Mouse (Mus musculus) G1E-ER4 (cell line): ENCODE data around the gene Fads3. TPM values are rescaled to one million over a fixed set of nuclear protein-coding genes. Genes with fewer than 3 reads are reported as not detected.
A peak's percentile ranks its signal among the peaks of the same experiment; 100 is the strongest.

Experiments used
- GATA1 ChIP-seq: IDR thresholded peaks from one replicate; pipeline ENCODE4 v1.8.0; 2012; ENCODE audit warnings: low read length, inconsistent platforms
- polyA plus RNA-seq: library from polyadenylated mRNA; stranded (reverse); fragments of >175 nt; gene quantifications from 2 replicates; pipeline ENCODE4 v1.2.3, GENCODE M21; 2012

Gene Fads3
- polyA plus RNA-seq, 1 experiment, result 46.4 TPM

DNA sequence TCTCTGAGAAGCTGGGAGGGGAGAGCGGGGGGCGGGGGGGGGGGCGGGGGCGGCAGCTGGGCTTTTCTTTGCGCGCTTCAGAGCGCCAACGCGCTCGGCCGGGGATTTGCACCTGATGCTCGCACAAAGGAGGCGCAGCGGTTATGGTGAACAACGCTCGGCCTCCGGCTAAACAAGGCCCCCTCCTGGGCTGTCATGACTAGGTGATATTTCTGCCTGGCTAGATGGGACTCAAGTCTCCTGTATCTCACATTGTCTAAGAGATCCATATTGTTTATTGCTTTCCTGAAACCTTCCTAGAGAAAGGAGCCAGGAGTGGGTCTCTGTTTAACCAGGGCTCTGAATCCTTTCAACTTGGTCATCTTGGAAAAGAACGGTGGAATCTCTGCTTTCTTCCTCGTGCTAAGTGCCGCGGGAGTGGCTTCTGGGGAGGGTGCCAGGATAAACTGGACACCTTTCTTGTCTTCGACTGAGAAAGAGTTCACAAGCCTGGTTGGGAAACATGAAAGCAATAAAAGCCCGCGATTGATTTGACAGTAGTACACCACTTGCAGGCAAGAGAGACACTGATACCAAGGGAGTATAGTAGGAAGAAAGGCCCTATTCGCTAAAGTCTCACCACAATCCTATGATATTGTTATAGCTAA is 60.8 kb downstream of the Fads3 start:
- no peak for TF ChIP-seq GATA1

DNA sequence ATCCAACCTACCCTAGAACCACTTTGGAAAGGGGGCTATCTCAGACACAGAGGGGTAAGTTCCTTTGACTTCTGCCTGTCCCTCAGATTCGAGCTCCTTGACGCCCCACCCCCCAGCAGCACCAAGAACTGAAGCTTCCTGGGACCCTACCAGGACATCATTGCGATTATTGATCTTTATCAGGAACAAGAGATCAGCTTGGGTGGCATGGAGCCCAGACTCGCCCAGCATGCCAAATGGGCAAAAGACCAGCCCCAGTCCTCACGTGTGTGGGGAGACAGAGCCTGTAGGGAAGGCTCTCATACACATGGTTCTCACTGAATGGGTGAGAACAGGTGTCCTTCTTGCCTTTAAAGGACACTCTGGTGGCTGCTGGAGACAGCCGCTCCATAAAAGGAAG is 62.9 kb downstream of the Fads3 start:
- no peak for TF ChIP-seq GATA1

DNA sequence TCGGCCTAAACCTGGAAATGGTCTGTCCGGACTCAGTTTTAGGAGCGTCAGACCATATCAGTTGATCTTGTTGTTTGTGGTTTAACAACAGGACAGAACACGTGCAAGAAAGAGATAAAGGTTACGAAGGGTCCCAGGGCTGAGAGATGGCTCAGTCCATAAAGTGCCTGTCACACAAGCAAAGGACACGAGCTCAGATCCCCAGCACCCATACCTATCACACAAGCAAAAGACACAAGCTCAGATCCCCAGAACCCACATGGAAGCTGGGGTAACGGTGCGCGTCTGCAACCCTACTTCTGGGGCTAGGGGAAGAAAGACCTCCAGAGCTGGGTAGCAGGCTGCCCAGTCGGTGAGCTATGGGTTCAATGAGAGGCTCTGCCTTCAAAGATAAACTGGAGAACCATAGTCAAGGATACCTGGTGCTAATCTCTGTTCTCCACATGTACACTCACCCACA is 63.7 kb downstream of the Fads3 start:
- peak; percentile 85 for TF ChIP-seq GATA1

DNA sequence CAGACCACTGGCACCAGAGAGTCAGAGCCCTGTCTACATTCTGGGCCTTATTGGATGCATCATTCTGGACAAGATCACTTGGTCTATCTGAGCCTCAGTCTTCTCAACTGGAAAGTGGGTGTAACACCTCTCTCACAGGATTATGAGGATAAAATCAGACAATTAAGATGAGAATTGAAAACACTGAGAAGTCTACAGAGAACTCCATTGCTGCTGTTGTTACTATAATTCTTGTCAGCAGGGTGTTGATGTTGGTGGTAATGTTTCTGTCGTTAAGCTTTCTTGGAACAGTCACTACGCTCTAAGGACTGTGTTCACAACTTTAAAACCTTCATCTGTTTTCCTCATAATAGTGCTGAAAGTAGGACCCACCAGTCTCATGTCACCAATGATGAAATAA is 65.3 kb downstream of the Fads3 start:
- no peak for TF ChIP-seq GATA1

DNA sequence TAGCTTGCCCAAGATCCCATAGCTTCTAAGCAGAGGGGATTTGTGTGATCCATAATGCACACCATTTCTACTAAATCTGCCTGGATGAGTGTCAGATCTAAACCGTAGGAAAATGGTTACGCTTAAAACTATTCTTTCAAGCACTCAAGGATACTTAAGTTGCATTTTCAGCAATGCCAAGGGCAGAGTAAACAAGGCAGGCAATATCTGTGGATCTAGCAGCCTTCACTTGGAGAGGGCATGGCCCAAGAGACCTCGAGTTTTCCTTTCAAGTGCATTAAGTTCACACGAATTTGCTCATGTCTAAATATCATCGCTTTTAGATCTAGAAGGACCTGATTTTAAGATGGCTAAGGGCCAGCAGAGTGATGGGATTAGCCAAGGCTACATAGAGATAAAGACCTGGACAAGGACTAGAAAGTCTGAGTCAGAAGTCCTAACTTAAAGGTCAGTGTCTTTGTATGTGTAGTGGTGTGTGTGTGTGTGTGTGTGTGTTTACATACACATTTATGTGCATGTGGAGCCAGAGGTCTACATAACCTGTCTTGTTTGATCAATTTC is 65.8 kb downstream of the Fads3 start:
- no peak for TF ChIP-seq GATA1

DNA sequence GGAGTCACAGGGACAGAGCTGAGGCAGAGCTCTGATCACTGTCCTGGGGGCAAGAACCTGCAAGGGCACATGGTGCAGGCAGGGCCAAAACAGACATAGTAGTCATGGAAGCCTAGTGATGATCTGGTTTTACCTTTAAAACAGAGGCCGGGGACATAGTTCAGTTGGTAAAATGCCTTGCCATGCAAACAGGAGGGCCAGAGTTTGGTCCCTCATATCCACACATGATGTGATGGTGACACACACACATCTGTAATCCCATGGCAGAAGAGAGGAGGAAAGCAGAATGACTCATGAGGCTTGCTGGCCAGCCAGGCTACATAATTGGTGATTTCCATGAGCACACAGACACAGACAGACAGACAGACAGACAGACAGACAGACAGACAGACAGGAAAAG is 66.8 kb downstream of the Fads3 start:
- no peak for TF ChIP-seq GATA1

DNA sequence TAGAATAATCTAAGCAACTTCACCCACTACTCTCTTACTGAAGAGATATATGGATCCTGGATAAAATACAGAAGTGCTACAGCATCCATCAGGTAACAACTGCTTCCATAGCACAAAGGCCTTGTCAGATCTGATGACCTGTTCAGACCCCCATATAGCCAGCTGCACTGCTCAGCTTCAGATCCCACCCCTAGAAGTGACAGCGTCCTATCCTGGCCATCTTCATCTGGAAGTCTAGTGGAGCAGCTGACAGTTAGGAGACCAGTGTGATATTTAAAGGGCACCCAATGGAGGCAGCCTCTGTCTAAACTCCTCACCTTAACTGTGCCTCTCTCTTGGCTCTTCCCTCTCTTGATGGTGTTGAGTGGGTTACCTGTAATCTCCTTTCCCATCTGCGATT is 67.3 kb downstream of the Fads3 start:
- TF ChIP-seq GATA1, result no peak

Other genes with a start within 250 kb of the Fads3 start
- gene Scgb2a2, start 194.0 kb upstream of the Fads3 start, polyA plus RNA-seq, result not detected in 2 replicates
- 177 and 226 TPM in 2 replicates for gene Incenp, start 142.0 kb upstream of the Fads3 start, polyA plus RNA-seq
- gene Fth1, start 61.0 kb upstream of the Fads3 start, polyA plus RNA-seq, result 28,188 and 36,749 TPM in 2 replicates
- not detected in 2 replicates for gene Best1, start 39.9 kb upstream of the Fads3 start, polyA plus RNA-seq
- gene Rab3il1, start 39.9 kb upstream of the Fads3 start, polyA plus RNA-seq, result 11.2 and 15.6 TPM in 2 replicates
- 242 and 256 TPM in 2 replicates for gene Fads2, start 60.2 kb downstream of the Fads3 start, polyA plus RNA-seq
- 204 and 238 TPM in 2 replicates for gene Fads1, start 141.3 kb downstream of the Fads3 start, polyA plus RNA-seq
- 11.2 and 21.0 TPM in 2 replicates for gene Tmem258, start 162.4 kb downstream of the Fads3 start, polyA plus RNA-seq
- gene Fen1, start 162.6 kb downstream of the Fads3 start, polyA plus RNA-seq, result 46.2 and 93.9 TPM in 2 replicates
- not detected in 2 replicates for gene Myrf, start 199.2 kb downstream of the Fads3 start, polyA plus RNA-seq